Mouse (Mus musculus): ENCODE data around the gene Creb1. TPM values are rescaled to one million over a fixed set of nuclear protein-coding genes. Genes with fewer than 3 reads are reported as not detected.
A peak's percentile ranks its signal among the peaks of the same experiment; 100 is the strongest.

The Creb1 gene
- polyA plus RNA-seq, 1 experiment from 2014 or later, result 58.1 TPM

DNA sequence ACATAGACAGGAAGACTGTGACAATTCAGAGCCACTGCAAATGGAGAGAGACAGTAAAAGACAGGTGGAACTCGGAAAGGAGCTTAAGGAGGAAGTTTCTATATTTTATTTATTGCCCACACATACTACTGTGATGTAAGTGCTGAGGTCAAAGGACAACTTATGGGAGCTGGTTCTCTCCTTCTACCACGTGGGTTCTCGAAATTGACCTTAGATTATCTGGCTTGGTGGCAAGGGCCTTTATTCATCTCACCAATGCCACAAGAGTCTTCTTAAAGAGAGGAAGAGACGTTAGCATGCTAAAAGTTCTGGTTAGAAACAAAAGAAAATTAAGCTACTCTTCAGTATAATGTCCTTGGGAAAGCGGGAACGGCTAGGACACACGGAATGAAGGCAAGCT is 897 bp upstream of the Creb1 start:
- H3K27ac ChIP-seq (replicated peaks; ENCODE audit: low read depth, low read length), result peak overlapping the region; percentile 100; the same call in 1 of the 2 replicates
- WGBS, result 22% methylated on average over 7 of the region's 7 CpGs
- no peaks in the 10 kb centered on the region for H3K27me3 ChIP-seq (ENCODE audit: control insufficient read depth, insufficient read depth, low read length)
- H3K4me1 ChIP-seq (ENCODE audit: control insufficient read depth, insufficient read depth, low read length), result peaks cover 21% of the 10 kb centered on the region
- peak overlapping the region; percentile 83 for H3K4me2 ChIP-seq (ENCODE audit: low read length)
- no peaks in the 10 kb centered on the region for H3K36me3 ChIP-seq (ENCODE audit: control insufficient read depth, insufficient read depth, low read length)
- ATAC-seq (ENCODE audit: low FRiP score, low TSS enrichment), result no peak
- peak overlapping the region; percentile 72 for H3K4me3 ChIP-seq (replicated peaks; ENCODE audit: low read depth, low read length)
- no peaks in the 10 kb centered on the region for H3K9me3 ChIP-seq (ENCODE audit: control insufficient read depth, low read length)
- peak; percentile 2 for DNase-seq
- peak overlapping the region; percentile 97 for H3K9ac ChIP-seq (replicated peaks; ENCODE audit: low read length)

DNA sequence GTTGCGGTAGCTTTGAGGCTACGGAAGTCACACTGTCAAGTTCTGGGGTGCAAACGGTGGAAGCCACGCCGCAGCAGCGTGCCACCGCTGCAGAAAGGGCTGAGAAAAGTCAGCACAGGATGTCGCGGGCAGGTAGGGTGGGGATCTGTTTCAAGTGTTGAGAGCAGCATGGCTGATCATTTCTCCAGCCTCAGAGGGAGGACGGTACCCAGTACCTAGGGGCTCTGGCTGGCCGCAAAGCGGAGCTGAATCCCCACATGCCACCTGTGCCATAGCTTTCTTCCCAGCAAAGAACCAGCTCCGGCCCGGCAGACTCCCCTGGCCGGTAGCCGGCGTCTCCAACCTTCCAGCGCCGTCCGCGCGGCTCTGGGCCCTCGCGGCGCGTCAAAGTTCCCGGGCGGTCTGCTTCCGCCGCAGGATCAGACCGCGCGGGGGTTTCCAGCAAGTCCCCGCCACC is 350 bp upstream of the Creb1 start:
- under 1% methylated on average over 34 of the region's 34 CpGs for WGBS
- Histone ChIP-seq H3K36me3 (ENCODE audit: control insufficient read depth, insufficient read depth, low read length) (no peaks in the 10 kb centered on the region), H3K9ac (replicated peaks; ENCODE audit: low read length) (peak overlapping the region; percentile 97), H3K4me2 (ENCODE audit: low read length) (peak overlapping the region; percentile 83), H3K27ac (replicated peaks; ENCODE audit: low read depth, low read length) (peak overlapping the region; percentile 100), H3K4me3 (replicated peaks; ENCODE audit: low read depth, low read length) (peak overlapping the region; percentile 72), H3K27me3 (ENCODE audit: control insufficient read depth, insufficient read depth, low read length) (no peaks in the 10 kb centered on the region), H3K9me3 (ENCODE audit: control insufficient read depth, low read length) (no peaks in the 10 kb centered on the region), H3K4me1 (ENCODE audit: control insufficient read depth, insufficient read depth, low read length) (peaks cover 21% of the 10 kb centered on the region)
- DNase-seq, result no peak
- peak; percentile 66 for ATAC-seq (ENCODE audit: low FRiP score, low TSS enrichment)

DNA sequence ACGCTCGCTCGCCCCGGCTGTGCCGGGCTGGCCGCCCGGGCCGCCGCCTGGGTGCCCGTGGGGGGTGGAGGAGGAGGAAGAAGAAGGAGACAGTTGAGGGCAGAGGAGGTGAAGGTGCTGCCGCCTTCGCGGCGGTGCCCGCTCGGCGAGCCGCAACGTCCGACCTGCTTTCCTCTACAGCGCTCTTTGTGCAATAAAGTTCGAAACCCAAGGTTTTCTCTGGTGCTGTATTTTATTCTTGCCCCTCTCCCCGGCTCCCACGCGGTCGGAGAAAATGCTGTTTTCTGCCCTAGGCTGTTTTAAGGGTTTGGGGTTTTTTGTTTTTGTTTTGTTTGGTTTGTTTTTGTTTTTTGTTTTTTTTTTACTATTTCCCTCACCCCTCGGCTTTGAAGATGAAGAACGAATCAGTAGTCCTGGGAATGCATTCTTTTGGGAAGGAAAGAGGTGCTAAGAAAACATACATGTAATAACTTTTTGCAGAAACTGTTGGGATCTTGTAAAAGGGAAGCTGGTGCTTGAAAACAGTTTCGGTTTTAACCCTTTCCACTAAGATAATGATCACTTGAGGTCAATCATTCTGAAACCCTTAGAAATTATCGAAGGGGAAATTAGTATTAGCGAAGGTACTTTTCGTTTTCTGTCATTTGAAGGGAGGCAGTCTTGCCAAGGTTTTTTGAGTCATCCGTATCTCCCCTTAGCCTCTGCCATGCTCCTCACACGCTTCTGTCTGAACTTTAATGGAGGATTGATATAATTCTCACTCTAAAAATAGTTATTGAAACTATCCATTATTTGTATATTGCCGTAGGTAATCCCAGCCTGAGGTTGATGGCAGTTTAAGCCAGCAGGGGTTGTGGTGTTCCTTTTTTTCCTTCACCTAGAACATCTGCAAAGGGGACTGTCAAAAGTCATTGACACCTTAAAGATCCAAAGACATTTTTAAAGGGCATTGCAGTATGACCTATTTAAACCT is 1.3 kb downstream of the Creb1 start:
- no peak for ATAC-seq (ENCODE audit: low FRiP score, low TSS enrichment)
- peak overlapping the region; percentile 97 for H3K9ac ChIP-seq (replicated peaks; ENCODE audit: low read length)
- H3K9me3 ChIP-seq (ENCODE audit: control insufficient read depth, low read length), result no peaks in the 10 kb centered on the region
- peak overlapping the region; percentile 72 for H3K4me3 ChIP-seq (replicated peaks; ENCODE audit: low read depth, low read length)
- H3K27me3 ChIP-seq (ENCODE audit: control insufficient read depth, insufficient read depth, low read length), result no peaks in the 10 kb centered on the region
- DNase-seq, result peak; percentile 59
- peak overlapping the region; percentile 100 for H3K27ac ChIP-seq (replicated peaks; ENCODE audit: low read depth, low read length)
- whole genome bisulfite sequencing, result under 1% methylated on average over 35 of the region's 35 CpGs
- peak overlapping the region; percentile 73 for H3K4me2 ChIP-seq (ENCODE audit: low read length)
- peaks cover 25% of the 10 kb centered on the region for H3K4me1 ChIP-seq (ENCODE audit: control insufficient read depth, insufficient read depth, low read length)
- no peaks in the 10 kb centered on the region for H3K36me3 ChIP-seq (ENCODE audit: control insufficient read depth, insufficient read depth, low read length)

DNA sequence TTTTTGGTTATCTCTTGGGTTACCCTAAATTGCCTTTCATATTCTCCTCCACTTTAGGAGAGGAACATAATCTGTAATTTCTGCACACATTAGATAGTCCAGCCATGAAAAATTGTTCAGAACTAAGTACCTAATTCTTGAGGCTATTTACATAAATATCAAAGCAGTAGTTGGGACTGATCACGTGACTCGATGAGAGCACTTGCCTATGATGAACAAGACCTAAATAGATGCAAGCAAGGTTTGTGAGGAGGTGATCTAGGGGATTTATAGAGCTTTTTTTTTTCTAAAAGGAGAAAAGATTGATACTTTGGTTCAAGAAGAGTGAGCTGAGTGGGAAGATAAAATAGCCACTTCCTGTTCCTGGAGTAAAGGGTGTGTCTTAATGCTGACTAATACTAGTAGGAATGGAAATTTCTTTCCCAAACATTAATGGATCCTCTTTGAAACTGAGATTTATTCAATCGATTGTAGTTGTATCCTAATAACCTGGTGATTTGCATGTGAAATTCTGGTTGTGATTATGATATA is 6.5 kb downstream of the Creb1 start:
- Histone ChIP-seq H3K4me1 (ENCODE audit: control insufficient read depth, insufficient read depth, low read length) (peaks cover 25% of the 10 kb centered on the region), H3K4me2 (ENCODE audit: low read length) (no peak overlapping the region), H3K4me3 (replicated peaks; ENCODE audit: low read depth, low read length) (no peak overlapping the region), H3K27me3 (ENCODE audit: control insufficient read depth, insufficient read depth, low read length) (no peaks in the 10 kb centered on the region), H3K36me3 (ENCODE audit: control insufficient read depth, insufficient read depth, low read length) (no peaks in the 10 kb centered on the region), H3K9me3 (ENCODE audit: control insufficient read depth, low read length) (no peaks in the 10 kb centered on the region), H3K27ac (replicated peaks; ENCODE audit: low read depth, low read length) (no peak overlapping the region), H3K9ac (replicated peaks; ENCODE audit: low read length) (no peak overlapping the region)
- DNase-seq, result no peak
- ATAC-seq (ENCODE audit: low FRiP score, low TSS enrichment), result no peak
- 91% methylated on average over 3 of the region's 3 CpGs for WGBS

DNA sequence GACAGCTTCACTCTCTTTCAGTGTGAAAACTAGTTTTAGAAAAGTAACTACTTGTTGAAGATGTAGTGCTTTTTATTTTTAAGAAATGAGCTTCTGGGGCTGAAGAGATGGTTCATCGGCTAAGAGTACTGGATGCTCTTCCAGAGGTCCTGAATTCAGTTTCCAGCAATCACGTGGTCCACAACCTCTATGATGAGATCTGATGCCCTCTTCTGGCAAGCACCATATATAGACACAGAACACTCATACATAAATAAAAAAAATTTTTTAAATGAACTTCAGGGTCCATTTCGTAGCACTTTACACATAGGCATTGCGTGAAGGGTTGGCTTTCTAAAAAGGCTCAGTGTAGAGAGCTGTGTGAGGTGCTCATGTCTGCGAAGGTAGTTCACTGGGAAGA is 11.3 kb downstream of the Creb1 start:
- H3K9ac ChIP-seq (replicated peaks; ENCODE audit: low read length), result no peak overlapping the region
- H3K27ac ChIP-seq (replicated peaks; ENCODE audit: low read depth, low read length), result no peak overlapping the region
- H3K27me3 ChIP-seq (ENCODE audit: control insufficient read depth, insufficient read depth, low read length), result no peaks in the 10 kb centered on the region
- H3K4me2 ChIP-seq (ENCODE audit: low read length), result no peak overlapping the region
- 87% methylated on average over 5 of the region's 5 CpGs for WGBS
- no peaks in the 10 kb centered on the region for H3K36me3 ChIP-seq (ENCODE audit: control insufficient read depth, insufficient read depth, low read length)
- H3K4me3 ChIP-seq (replicated peaks; ENCODE audit: low read depth, low read length), result no peak overlapping the region
- DNase-seq (no peak), ATAC-seq (ENCODE audit: low FRiP score, low TSS enrichment) (no peak)
- no peaks in the 10 kb centered on the region for H3K4me1 ChIP-seq (ENCODE audit: control insufficient read depth, insufficient read depth, low read length)
- no peaks in the 10 kb centered on the region for H3K9me3 ChIP-seq (ENCODE audit: control insufficient read depth, low read length)

DNA sequence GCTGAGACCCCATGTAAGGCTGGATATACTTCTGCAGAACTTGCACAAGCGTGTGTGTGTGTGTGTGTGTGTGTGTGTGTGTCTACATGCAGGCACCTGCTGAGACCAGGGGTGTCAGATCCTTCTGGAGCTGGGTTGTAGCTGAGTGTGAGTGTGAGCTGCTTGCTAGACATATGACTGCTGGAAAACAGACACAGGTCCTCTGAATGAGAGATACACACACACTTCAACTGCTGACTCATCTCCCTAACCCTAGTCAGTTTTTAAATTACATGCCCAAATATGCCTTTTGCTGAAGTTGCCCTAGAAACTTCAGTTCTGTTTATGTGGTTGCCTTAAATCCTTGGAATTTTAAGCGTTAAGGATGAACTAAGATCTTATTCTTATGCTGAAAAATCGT is 13.6 kb downstream of the Creb1 start:
- Histone ChIP-seq H3K4me2 (ENCODE audit: low read length) (no peak overlapping the region), H3K4me3 (replicated peaks; ENCODE audit: low read depth, low read length) (no peak overlapping the region), H3K27ac (replicated peaks; ENCODE audit: low read depth, low read length) (no peak overlapping the region), H3K27me3 (ENCODE audit: control insufficient read depth, insufficient read depth, low read length) (no peaks in the 10 kb centered on the region), H3K4me1 (ENCODE audit: control insufficient read depth, insufficient read depth, low read length) (no peaks in the 10 kb centered on the region), H3K9ac (replicated peaks; ENCODE audit: low read length) (no peak overlapping the region), H3K36me3 (ENCODE audit: control insufficient read depth, insufficient read depth, low read length) (no peaks in the 10 kb centered on the region), H3K9me3 (ENCODE audit: control insufficient read depth, low read length) (no peaks in the 10 kb centered on the region)
- ATAC-seq (ENCODE audit: low FRiP score, low TSS enrichment) (no peak), DNase-seq (no peak)
- 91% methylated on average over 3 of the region's 3 CpGs for WGBS

DNA sequence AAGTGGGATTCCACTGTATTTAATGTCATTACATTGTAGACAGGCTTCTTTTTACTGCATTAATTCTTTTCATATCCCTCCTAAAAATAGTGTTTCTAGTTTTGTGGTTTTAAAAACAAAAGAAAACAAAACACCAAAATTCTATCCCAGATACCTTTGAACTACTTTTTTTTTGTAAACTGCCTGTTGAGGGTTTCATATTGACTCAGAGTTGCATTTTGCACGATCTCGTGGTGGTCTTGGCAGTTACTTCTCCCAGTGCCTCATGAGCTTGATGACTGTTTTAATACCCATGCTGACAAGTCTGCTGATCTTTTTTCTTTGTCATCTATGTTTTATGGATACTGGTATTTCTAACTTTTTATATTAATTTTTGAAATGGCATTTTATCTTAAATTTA is 16.9 kb downstream of the Creb1 start:
- H3K9me3 ChIP-seq (ENCODE audit: control insufficient read depth, low read length), result no peaks in the 10 kb centered on the region
- H3K9ac ChIP-seq (replicated peaks; ENCODE audit: low read length), result no peak overlapping the region
- no peak for DNase-seq
- no peak overlapping the region for H3K4me2 ChIP-seq (ENCODE audit: low read length)
- WGBS, result 84% methylated on average over 2 of the region's 2 CpGs
- H3K27ac ChIP-seq (replicated peaks; ENCODE audit: low read depth, low read length), result no peak overlapping the region
- peaks cover 13% of the 10 kb centered on the region; the same call in 1 of the 2 replicates for H3K36me3 ChIP-seq (ENCODE audit: control insufficient read depth, insufficient read depth, low read length)
- ATAC-seq (ENCODE audit: low FRiP score, low TSS enrichment), result no peak
- H3K4me3 ChIP-seq (replicated peaks; ENCODE audit: low read depth, low read length), result no peak overlapping the region
- no peaks in the 10 kb centered on the region for H3K27me3 ChIP-seq (ENCODE audit: control insufficient read depth, insufficient read depth, low read length)
- H3K4me1 ChIP-seq (ENCODE audit: control insufficient read depth, insufficient read depth, low read length), result no peaks in the 10 kb centered on the region

DNA sequence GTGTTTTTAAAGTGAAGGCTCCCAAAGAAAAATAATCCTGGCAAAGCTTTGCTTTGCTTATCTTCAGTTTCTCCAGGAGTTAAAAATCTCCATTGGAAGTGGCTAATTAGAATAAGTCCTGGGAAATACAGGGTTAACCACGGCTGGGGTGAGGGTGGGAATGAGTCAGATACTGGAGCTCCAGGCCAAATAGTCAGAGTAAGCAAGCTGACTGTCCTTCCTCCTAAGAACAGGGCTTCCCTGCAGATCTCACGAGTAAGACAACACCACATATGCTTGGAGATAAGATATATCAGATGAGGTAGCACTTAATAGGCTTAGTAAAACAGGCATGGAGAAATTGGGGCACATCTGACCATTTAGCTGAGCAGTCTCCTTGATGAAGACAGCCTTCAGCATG is 19.5 kb downstream of the Creb1 start:
- no peaks in the 10 kb centered on the region for H3K27me3 ChIP-seq (ENCODE audit: control insufficient read depth, insufficient read depth, low read length)
- no peak overlapping the region for H3K4me3 ChIP-seq (replicated peaks; ENCODE audit: low read depth, low read length)
- H3K9me3 ChIP-seq (ENCODE audit: control insufficient read depth, low read length), result no peaks in the 10 kb centered on the region
- no peak overlapping the region for H3K27ac ChIP-seq (replicated peaks; ENCODE audit: low read depth, low read length)
- H3K4me2 ChIP-seq (ENCODE audit: low read length), result no peak overlapping the region
- ATAC-seq (ENCODE audit: low FRiP score, low TSS enrichment) (no peak), DNase-seq (no peak)
- 65% methylated on average over 2 of the region's 2 CpGs for WGBS
- H3K4me1 ChIP-seq (ENCODE audit: control insufficient read depth, insufficient read depth, low read length), result no peaks in the 10 kb centered on the region
- H3K9ac ChIP-seq (replicated peaks; ENCODE audit: low read length), result no peak overlapping the region
- peaks cover 22% of the 10 kb centered on the region for H3K36me3 ChIP-seq (ENCODE audit: control insufficient read depth, insufficient read depth, low read length)

Measured in midbrain, embryonic 14.5 days (tissue).